Mouse (Mus musculus) intestine, embryonic 14.5 days (tissue): ENCODE results near the gene Vps29. TPM values are rescaled to one million over a fixed set of nuclear protein-coding genes. Genes with fewer than 3 reads are reported as not detected.
A peak's percentile ranks its signal among the peaks of the same experiment; 100 is the strongest.

Source experiments
- ATAC-seq: fragments of 200-750 bp; cut with Nextera tagmentation; replicated peaks from 2 replicates; pipeline ENCODE4 v1.8.0; 2017; ENCODE audit warnings: low read depth, moderate number of reproducible peaks, moderate TSS enrichment, moderate library complexity; ENCODE audit not compliant: low FRiP score, low TSS enrichment
- DNase-seq: peaks from one replicate; pipeline ENCODE4 v3.0.0-alpha.2; 2018; ENCODE audit warnings: low spot score
- H3K27ac ChIP-seq: fragments of 300-500 bp; sonication (generic); 2 replicates; pipeline ENCODE4 v1.5.1; 2014; ENCODE audit warnings: low read depth, mild to moderate bottlenecking, control low read depth
- H3K27me3 ChIP-seq: fragments of 300-500 bp; sonication (generic); replicated peaks from 2 replicates; pipeline ENCODE4 v1.6.1; 2014; ENCODE audit warnings: low read length, control low read depth; ENCODE audit not compliant: control insufficient read depth, insufficient read depth
- H3K36me3 ChIP-seq: fragments of 300-500 bp; sonication (generic); 2 replicates; pipeline ENCODE4 v1.6.1; 2014; ENCODE audit warnings: low read length, control low read depth; ENCODE audit not compliant: control insufficient read depth, insufficient read depth
- H3K4me1 ChIP-seq: fragments of 300-500 bp; sonication (generic); replicated peaks from 2 replicates; pipeline ENCODE4 v1.6.1; 2014; ENCODE audit warnings: low read length, control low read depth, mixed read lengths; ENCODE audit not compliant: control insufficient read depth, insufficient read depth
- H3K4me2 ChIP-seq: fragments of 300-500 bp; sonication (generic); 2 replicates; pipeline ENCODE4 v1.6.1; 2014; ENCODE audit warnings: low read length
- H3K4me3 ChIP-seq: fragments of 300-500 bp; sonication (generic); 2 replicates; pipeline ENCODE4 v1.5.1; 2014; ENCODE audit warnings: low read depth, low read length, control low read depth, mixed read lengths
- H3K9ac ChIP-seq: fragments of 300-500 bp; sonication (generic); 2 replicates; pipeline ENCODE4 v1.6.1; 2014; ENCODE audit warnings: mild to moderate bottlenecking, low read length
- H3K9me3 ChIP-seq: fragments of 300-500 bp; sonication (generic); 2 replicates; pipeline ENCODE4 v1.6.1; 2016; ENCODE audit warnings: low read length, control low read depth; ENCODE audit not compliant: control insufficient read depth
- WGBS: fragments of 180-500 bp; shearing (Covaris S2); extraction: QIAGEN DNeasy Blood & Tissue Kit; methylation state at CpG from one replicate; pipeline ENCODE4 v1.1.7; 2014; 5-methylcytosine and 5-hydroxymethylcytosine counted together
- polyA plus RNA-seq: library from polyadenylated mRNA; unstranded; fragments of >200 nt; fragmentation: Nextera tagmentation; extraction: Ambion mirVana; gene quantifications from 2 replicates; pipeline ENCODE4 v1.2.1, GENCODE M21; 2014

Vps29 gene
- polyA plus RNA-seq, 1 experiment from 2014 or later = 254 TPM

GRCm38 (mm10) chr5:122400628-122401302 lies 46.6 kb downstream of the Vps29 start:
- peaks cover 80% of the 10 kb centered on the region for H3K36me3 ChIP-seq
- no peaks in the 10 kb centered on the region for H3K27me3 ChIP-seq
- no peak overlapping the region for H3K27ac ChIP-seq
- no peaks in the 10 kb centered on the region for H3K9me3 ChIP-seq
- DNase-seq (no peak), ATAC-seq (no peak; the same call in 1 of the 2 replicates)
- H3K4me1 ChIP-seq = no peaks in the 10 kb centered on the region
- no peak overlapping the region for H3K9ac ChIP-seq
- H3K4me3 ChIP-seq = no peak overlapping the region
- WGBS = 64% methylated on average over 18 of the region's 18 CpGs
- H3K4me2 ChIP-seq = no peak overlapping the region

GRCm38 (mm10) chr5:122401303-122401640 lies 47.1 kb downstream of the Vps29 start:
- H3K36me3 ChIP-seq = peaks cover 85% of the 10 kb centered on the region
- peak; percentile 86 for DNase-seq
- WGBS = 27% methylated on average over 8 of the region's 8 CpGs

GRCm38 (mm10) chr5:122402160-122402559 lies 48.0 kb downstream of the Vps29 start:
- peaks cover 3% of the 10 kb centered on the region; the same call in 1 of the 2 replicates for H3K9me3 ChIP-seq
- no peaks in the 10 kb centered on the region for H3K4me1 ChIP-seq
- WGBS = 62% methylated on average over 13 of the region's 13 CpGs
- ATAC-seq = no peak
- H3K4me3 ChIP-seq = no peak overlapping the region
- H3K4me2 ChIP-seq = no peak overlapping the region
- H3K9ac ChIP-seq = no peak overlapping the region
- peaks cover 90% of the 10 kb centered on the region for H3K36me3 ChIP-seq
- H3K27me3 ChIP-seq = no peaks in the 10 kb centered on the region
- no peak for DNase-seq
- H3K27ac ChIP-seq = no peak overlapping the region

More at GRCm38 (mm10) chr5:122401303-122401640, 47.1 kb downstream of the Vps29 start:
- Histone ChIP-seq H3K4me1 (no peaks in the 10 kb centered on the region), H3K27ac (no peak overlapping the region), H3K4me3 (no peak overlapping the region), H3K9me3 (no peaks in the 10 kb centered on the region), H3K9ac (no peak overlapping the region), H3K4me2 (no peak overlapping the region), H3K27me3 (no peaks in the 10 kb centered on the region)
- no peak; the same call in 1 of the 2 replicates for ATAC-seq

GRCm38 (mm10) chr5:122402772-122403171 lies 48.6 kb downstream of the Vps29 start:
- H3K4me3 ChIP-seq = no peak overlapping the region
- no peaks in the 10 kb centered on the region for H3K4me1 ChIP-seq

GRCm38 (mm10) chr5:122403362-122403761 lies 49.2 kb downstream of the Vps29 start:
- WGBS = 95% methylated on average over 12 of the region's 12 CpGs
- H3K36me3 ChIP-seq = peaks cover 84% of the 10 kb centered on the region
- no peaks in the 10 kb centered on the region for H3K27me3 ChIP-seq
- no peak overlapping the region for H3K27ac ChIP-seq
- DNase-seq = no peak
- H3K4me2 ChIP-seq = no peak overlapping the region
- H3K4me3 ChIP-seq = no peak overlapping the region
- no peak for ATAC-seq
- no peaks in the 10 kb centered on the region for H3K4me1 ChIP-seq
- H3K9ac ChIP-seq = no peak overlapping the region
- H3K9me3 ChIP-seq = peaks cover 3% of the 10 kb centered on the region; the same call in 1 of the 2 replicates

More at GRCm38 (mm10) chr5:122402772-122403171, 48.6 kb downstream of the Vps29 start:
- Histone ChIP-seq H3K4me2 (no peak overlapping the region), H3K27ac (no peak overlapping the region), H3K9me3 (peaks cover 3% of the 10 kb centered on the region; the same call in 1 of the 2 replicates), H3K9ac (no peak overlapping the region), H3K27me3 (no peaks in the 10 kb centered on the region), H3K36me3 (peaks cover 88% of the 10 kb centered on the region)
- ATAC-seq = no peak
- DNase-seq = no peak
- 88% methylated on average over 5 of the region's 5 CpGs for WGBS

- Histone ChIP-seq H3K4me3 (no peak overlapping the region), H3K9me3 (peaks cover 3% of the 10 kb centered on the region; the same call in 1 of the 2 replicates), H3K4me2 (no peak overlapping the region), H3K9ac (no peak overlapping the region), H3K27me3 (no peaks in the 10 kb centered on the region), H3K4me1 (no peaks in the 10 kb centered on the region), H3K27ac (no peak overlapping the region), H3K36me3 (peaks cover 64% of the 10 kb centered on the region)
- DNase-seq (no peak), ATAC-seq (no peak)
- 93% methylated on average over 10 of the region's 10 CpGs for WGBS
Observed at GRCm38 (mm10) chr5:122405537-122405936, 51.4 kb downstream of the Vps29 start.

GRCm38 (mm10) chr5:122409692-122410645 lies 55.8 kb downstream of the Vps29 start:
- Histone ChIP-seq H3K36me3 (peaks cover 26% of the 10 kb centered on the region), H3K4me3 (no peak overlapping the region), H3K27ac (no peak overlapping the region), H3K27me3 (no peaks in the 10 kb centered on the region), H3K4me1 (no peaks in the 10 kb centered on the region), H3K4me2 (no peak overlapping the region), H3K9ac (no peak overlapping the region), H3K9me3 (peaks cover 3% of the 10 kb centered on the region; the same call in 1 of the 2 replicates)
- DNase-seq = no peak
- no peak for ATAC-seq
- 86% methylated on average over 19 of the region's 19 CpGs for WGBS

- Histone ChIP-seq H3K27ac (no peak overlapping the region), H3K4me3 (no peak overlapping the region), H3K4me2 (no peak overlapping the region), H3K27me3 (no peaks in the 10 kb centered on the region), H3K36me3 (peaks cover 7% of the 10 kb centered on the region), H3K9me3 (no peaks in the 10 kb centered on the region), H3K9ac (no peak overlapping the region), H3K4me1 (no peaks in the 10 kb centered on the region)
- 52% methylated on average over 5 of the region's 5 CpGs for WGBS
- ATAC-seq (no peak), DNase-seq (no peak)
Observed at GRCm38 (mm10) chr5:122411892-122412291, 57.7 kb downstream of the Vps29 start.
